Mouse (Mus musculus) G1E (cell line): ENCODE results near the gene Hoxa3.

Experiments
- CTCF ChIP-seq: IDR thresholded peaks from 2 replicates; pipeline ENCODE4 v1.5.1; 2012; ENCODE audit warnings: low read depth, low read length, inconsistent platforms, mixed read lengths
- GATA1 ChIP-seq: IDR thresholded peaks from 2 replicates; pipeline ENCODE4 v1.6.1; 2012; ENCODE audit warnings: borderline replicate concordance, low read length, inconsistent platforms, mixed read lengths
- GATA2 ChIP-seq: IDR thresholded peaks from 2 replicates; pipeline ENCODE4 v1.6.1; 2012; ENCODE audit warnings: low read depth, low read length, inconsistent platforms, borderline replicate concordance
- POLR2AphosphoS5 ChIP-seq: IDR thresholded peaks from 2 replicates; pipeline ENCODE4 v1.6.1; 2012; ENCODE audit warnings: low read depth, low read length, inconsistent platforms; ENCODE audit not compliant: insufficient replicate concordance
- TAL1 ChIP-seq: conservative IDR thresholded peaks from 2 replicates; pipeline ENCODE4 v1.6.1; 2012; ENCODE audit warnings: low read depth, low read length, inconsistent platforms, mixed read lengths

- TF ChIP-seq CTCF = no peak
- TF ChIP-seq GATA1 = no peak
- TF ChIP-seq TAL1 = no peak
- TF ChIP-seq GATA2 = no peak
- TF ChIP-seq POLR2AphosphoS5 = no peak
These were observed 49.0 kb downstream of the Hoxa3 start for GRCm38 (mm10) chr6:52164051-52164625.
